Mouse (Mus musculus): Measurements from ENCODE around the gene Smox. TPM values are rescaled to one million over a fixed set of nuclear protein-coding genes. Genes with fewer than 3 reads are reported as not detected.

The Smox gene
- total and polyA plus RNA-seq, 2 experiments from 2014 or later = 65.6 to 77.6 TPM

GRCm38 (mm10) chr2:131495256-131495655 is 4.0 kb downstream of the Smox start:
- no peak for TF ChIP-seq CTCF (IDR thresholded peaks at IDR 0.05)
- 70% methylated on average over 3 of the region's 3 CpGs for WGBS
- Histone ChIP-seq H3K4me3 (ENCODE audit: low read depth, low read length) (no peak overlapping the region), H3K27ac (ENCODE audit: low read depth, low read length) (no peak overlapping the region), H3K4me1 (ENCODE audit: insufficient read depth, low read length) (no peaks in the 10 kb centered on the region), H3K27me3 (ENCODE audit: insufficient read depth, low read length) (no peaks in the 10 kb centered on the region), H3K36me3 (ENCODE audit: insufficient read depth, low read length) (no peaks in the 10 kb centered on the region), H3K4me2 (ENCODE audit: low read depth, low read length, poor library complexity, severe bottlenecking) (no peak overlapping the region), H3K9ac (replicated peaks; ENCODE audit: low read length, poor library complexity, severe bottlenecking) (no peak overlapping the region), H3K9me3 (ENCODE audit: low read length) (no peaks in the 10 kb centered on the region)
- DNase-seq (ENCODE audit: low spot score) (no peak), ATAC-seq (ENCODE audit: low FRiP score) (no peak)

GRCm38 (mm10) chr2:131496125-131496820 is 5.0 kb downstream of the Smox start:
- Histone ChIP-seq H3K27me3 (ENCODE audit: insufficient read depth, low read length) (no peaks in the 10 kb centered on the region), H3K9ac (replicated peaks; ENCODE audit: low read length, poor library complexity, severe bottlenecking) (no peak overlapping the region), H3K9me3 (ENCODE audit: low read length) (no peaks in the 10 kb centered on the region), H3K27ac (ENCODE audit: low read depth, low read length) (no peak overlapping the region), H3K4me2 (ENCODE audit: low read depth, low read length, poor library complexity, severe bottlenecking) (no peak overlapping the region), H3K36me3 (ENCODE audit: insufficient read depth, low read length) (no peaks in the 10 kb centered on the region), H3K4me3 (ENCODE audit: low read depth, low read length) (no peak overlapping the region), H3K4me1 (ENCODE audit: insufficient read depth, low read length) (0 out of 2 replicates have a peak, but pooled peaks cover under 1% of the 10 kb centered on the region)
- ATAC-seq (ENCODE audit: low FRiP score) (no peak), DNase-seq (ENCODE audit: low spot score) (no peak)
- no peak for TF ChIP-seq CTCF (IDR thresholded peaks at IDR 0.05)
- 87% methylated on average over 5 of the region's 5 CpGs for WGBS

GRCm38 (mm10) chr2:131497224-131497856 is 6.0 kb downstream of the Smox start:
- 95% methylated on average over 4 of the region's 4 CpGs for WGBS
- no peak overlapping the region for H3K4me2 ChIP-seq (ENCODE audit: low read depth, low read length, poor library complexity, severe bottlenecking)
- no peaks in the 10 kb centered on the region for H3K27me3 ChIP-seq (ENCODE audit: insufficient read depth, low read length)
- H3K9me3 ChIP-seq (ENCODE audit: low read length) = no peaks in the 10 kb centered on the region
- ATAC-seq (ENCODE audit: low FRiP score) = no peak
- no peak for TF ChIP-seq CTCF (IDR thresholded peaks at IDR 0.05)
- no peaks in the 10 kb centered on the region for H3K36me3 ChIP-seq (ENCODE audit: insufficient read depth, low read length)
- no peak overlapping the region for H3K4me3 ChIP-seq (ENCODE audit: low read depth, low read length)
- DNase-seq (ENCODE audit: low spot score) = no peak
- H3K9ac ChIP-seq (replicated peaks; ENCODE audit: low read length, poor library complexity, severe bottlenecking) = no peak overlapping the region
- 0 out of 2 replicates have a peak overlapping the region, but pooled peaks have one; percentile 18 for H3K27ac ChIP-seq (ENCODE audit: low read depth, low read length)
- H3K4me1 ChIP-seq (ENCODE audit: insufficient read depth, low read length) = 0 out of 2 replicates have a peak, but pooled peaks cover 3% of the 10 kb centered on the region

GRCm38 (mm10) chr2:131498219-131498618 is 6.9 kb downstream of the Smox start:
- WGBS = 69% methylated on average over 7 of the region's 7 CpGs
- Histone ChIP-seq H3K9me3 (ENCODE audit: low read length) (no peaks in the 10 kb centered on the region), H3K4me3 (ENCODE audit: low read depth, low read length) (no peak overlapping the region), H3K4me2 (ENCODE audit: low read depth, low read length, poor library complexity, severe bottlenecking) (no peak overlapping the region), H3K9ac (replicated peaks; ENCODE audit: low read length, poor library complexity, severe bottlenecking) (no peak overlapping the region), H3K27me3 (ENCODE audit: insufficient read depth, low read length) (no peaks in the 10 kb centered on the region), H3K36me3 (ENCODE audit: insufficient read depth, low read length) (no peaks in the 10 kb centered on the region), H3K27ac (ENCODE audit: low read depth, low read length) (0 out of 2 replicates have a peak overlapping the region, but pooled peaks have one; percentile 18), H3K4me1 (ENCODE audit: insufficient read depth, low read length) (0 out of 2 replicates have a peak, but pooled peaks cover 7% of the 10 kb centered on the region)
- DNase-seq (ENCODE audit: low spot score) (peak; percentile 35), ATAC-seq (ENCODE audit: low FRiP score) (no peak; the same call in 1 of the 2 replicates)
- TF ChIP-seq CTCF (IDR thresholded peaks at IDR 0.05) = no peak

- Histone ChIP-seq H3K36me3 (ENCODE audit: insufficient read depth, low read length) (no peaks in the 10 kb centered on the region), H3K4me3 (ENCODE audit: low read depth, low read length) (no peak overlapping the region), H3K4me1 (ENCODE audit: insufficient read depth, low read length) (0 out of 2 replicates have a peak, but pooled peaks cover 7% of the 10 kb centered on the region), H3K27ac (ENCODE audit: low read depth, low read length) (no peak overlapping the region), H3K9me3 (ENCODE audit: low read length) (no peaks in the 10 kb centered on the region), H3K27me3 (ENCODE audit: insufficient read depth, low read length) (no peaks in the 10 kb centered on the region), H3K9ac (replicated peaks; ENCODE audit: low read length, poor library complexity, severe bottlenecking) (no peak overlapping the region), H3K4me2 (ENCODE audit: low read depth, low read length, poor library complexity, severe bottlenecking) (no peak overlapping the region)
- DNase-seq (ENCODE audit: low spot score) (no peak), ATAC-seq (ENCODE audit: low FRiP score) (no peak)
- TF ChIP-seq CTCF (IDR thresholded peaks at IDR 0.05) = no peak
- 77% methylated on average over 5 of the region's 5 CpGs for WGBS
Measured at GRCm38 (mm10) chr2:131499290-131499845, 8.1 kb downstream of the Smox start.

GRCm38 (mm10) chr2:131501886-131502285 is 10.6 kb downstream of the Smox start:
- 58% methylated on average over 5 of the region's 5 CpGs for WGBS
- DNase-seq (ENCODE audit: low spot score) = peak; percentile 50

More at GRCm38 (mm10) chr2:131501886-131502285, 10.6 kb downstream of the Smox start:
- no peak overlapping the region for H3K4me2 ChIP-seq (ENCODE audit: low read depth, low read length, poor library complexity, severe bottlenecking)
- 0 out of 2 replicates have a peak, but pooled peaks cover 7% of the 10 kb centered on the region for H3K4me1 ChIP-seq (ENCODE audit: insufficient read depth, low read length)
- H3K36me3 ChIP-seq (ENCODE audit: insufficient read depth, low read length) = no peaks in the 10 kb centered on the region
- no peaks in the 10 kb centered on the region for H3K9me3 ChIP-seq (ENCODE audit: low read length)
- peak overlapping the region; percentile 44; the same call in 1 of the 2 replicates for H3K27ac ChIP-seq (ENCODE audit: low read depth, low read length)
- TF ChIP-seq CTCF (IDR thresholded peaks at IDR 0.05) = no peak
- no peak overlapping the region for H3K9ac ChIP-seq (replicated peaks; ENCODE audit: low read length, poor library complexity, severe bottlenecking)
- no peak overlapping the region for H3K4me3 ChIP-seq (ENCODE audit: low read depth, low read length)
- ATAC-seq (ENCODE audit: low FRiP score) = peak; percentile 63
- H3K27me3 ChIP-seq (ENCODE audit: insufficient read depth, low read length) = no peaks in the 10 kb centered on the region

Measured in midbrain, postnatal 0 days (tissue).